Mouse (Mus musculus) lung, adult 18-20 months (tissue): Measurements from ENCODE around the gene Aplp1.

Experiments used
- DNase-seq, 2 experiments: peaks; one replicate each; pipeline ENCODE4 v3.0.0; 2022; ENCODE audit warnings: mixed read lengths in 2 of 2

Aplp1 gene

DNA sequence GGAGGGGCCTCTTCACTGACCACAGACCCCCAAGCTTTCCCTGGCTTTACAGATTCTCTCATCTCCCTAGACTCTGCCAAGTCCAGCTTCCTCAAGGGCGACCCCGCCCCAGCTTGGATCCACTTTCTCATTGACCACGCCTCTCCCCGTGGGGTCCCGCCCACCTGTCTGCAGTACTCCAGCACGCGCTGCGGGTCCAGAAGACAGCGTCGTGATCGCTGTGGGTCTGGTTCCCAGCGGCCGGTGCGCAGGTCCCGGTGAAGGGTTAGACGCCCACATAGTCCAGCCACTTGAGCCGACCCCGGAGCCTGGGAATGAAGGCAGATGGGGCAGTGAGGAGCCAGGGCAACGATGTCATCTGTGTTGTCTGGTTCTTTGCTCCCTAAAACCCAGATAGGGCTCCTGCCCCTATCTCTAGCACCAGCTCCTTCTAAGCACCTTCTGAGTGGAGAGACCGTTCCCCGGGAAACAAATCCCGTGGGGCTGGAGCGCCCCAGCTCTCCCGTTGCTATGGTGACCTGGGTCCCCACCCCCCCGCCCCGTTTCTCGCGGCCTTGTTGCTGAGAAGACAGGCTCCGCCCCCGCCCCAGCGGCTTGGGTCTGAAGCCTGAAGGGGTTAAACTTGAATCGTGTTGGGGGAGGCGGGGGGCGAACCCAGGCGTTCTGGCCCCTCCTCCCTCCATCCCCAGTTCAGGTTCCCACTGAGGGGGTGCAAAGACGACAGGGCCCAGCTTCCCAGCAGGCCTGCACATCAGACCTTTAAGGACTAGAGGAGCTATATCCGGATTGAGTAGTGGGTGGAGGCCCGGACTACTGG is 973 bp downstream of the Aplp1 start:
- peak in 1 of 2 experiments; percentile 30 for DNase-seq

DNA sequence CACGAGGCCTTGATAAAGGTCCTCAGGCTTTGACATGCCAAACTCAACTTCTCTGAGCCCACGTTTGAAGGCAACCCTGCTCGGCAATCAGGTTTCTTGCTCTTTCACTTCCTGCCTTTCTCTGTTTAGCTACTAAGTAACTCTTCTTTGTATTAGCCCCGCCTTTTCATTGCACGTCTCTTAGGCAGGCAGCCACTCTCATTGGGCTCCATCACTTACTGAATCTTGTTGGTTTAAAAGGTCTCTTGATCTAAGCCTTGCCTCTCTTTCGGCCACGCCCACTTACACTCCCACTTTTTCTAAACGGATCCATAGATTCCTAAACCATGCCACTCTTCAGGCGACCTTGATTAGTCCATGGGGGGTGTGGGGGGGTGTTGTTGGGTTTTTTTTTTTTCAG is 1.6 kb downstream of the Aplp1 start:
- DNase-seq, result no peak

- DNase-seq, result peak in 1 of 2 experiments; percentile 19
Observed at GRCm38 (mm10) chr7:30440697-30441096, 4.6 kb downstream of the Aplp1 start.

DNA sequence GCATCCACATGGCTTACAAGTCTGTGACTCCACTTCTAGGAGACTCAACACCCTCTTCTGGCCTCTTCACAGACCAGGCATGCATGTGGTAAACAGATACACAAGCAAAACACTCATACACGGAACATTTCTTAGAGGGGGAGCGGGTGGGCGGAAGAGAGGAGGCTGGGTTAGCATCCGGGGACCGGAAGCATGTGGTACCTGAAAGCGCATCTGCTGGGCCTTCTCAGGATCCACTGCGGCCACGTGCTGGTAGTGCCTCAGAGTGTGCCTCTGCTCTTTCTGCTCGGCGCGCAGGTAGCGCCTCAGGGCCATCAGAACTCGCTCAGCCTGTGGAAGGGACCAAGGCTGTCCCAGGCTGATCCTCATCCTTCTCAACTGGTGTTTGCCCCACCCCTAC is 5.6 kb downstream of the Aplp1 start:
- DNase-seq, result no peak

- DNase-seq, result no peak
Observed at GRCm38 (mm10) chr7:30436879-30437278, 8.5 kb downstream of the Aplp1 start.

- no peak for DNase-seq
Observed at GRCm38 (mm10) chr7:30435156-30435555, 10.2 kb downstream of the Aplp1 start.

- DNase-seq, result no peak
Observed at GRCm38 (mm10) chr7:30434701-30435100, 10.6 kb downstream of the Aplp1 start.

DNA sequence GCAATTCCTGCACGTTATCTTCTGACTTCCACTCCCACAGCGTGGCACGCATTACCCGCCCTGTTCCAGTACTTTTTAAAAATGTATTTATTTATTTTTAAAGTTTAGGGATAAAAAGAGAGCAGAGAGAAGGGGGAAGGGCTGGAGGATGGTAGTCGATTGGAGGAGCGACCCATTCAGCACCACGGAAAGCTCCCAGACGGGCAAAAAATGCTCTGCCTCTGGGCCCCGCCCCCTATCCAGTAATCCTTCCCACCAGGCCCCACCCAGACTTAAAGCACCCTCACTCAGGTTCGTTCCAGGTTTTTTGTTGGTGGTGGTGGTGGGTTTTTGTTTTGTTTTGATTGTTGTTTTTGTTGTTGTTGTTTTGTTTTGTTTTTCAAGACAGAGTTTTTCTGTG is 11.1 kb downstream of the Aplp1 start:
- peak in 1 of 2 experiments; percentile 34 for DNase-seq

- DNase-seq, result peak; percentile 45 to 48
Observed at GRCm38 (mm10) chr7:30431793-30432192, 13.5 kb downstream of the Aplp1 start.

GRCm38 (mm10) chr7:30430191-30430590 is 15.1 kb downstream of the Aplp1 start:
- no peak for DNase-seq

DNA sequence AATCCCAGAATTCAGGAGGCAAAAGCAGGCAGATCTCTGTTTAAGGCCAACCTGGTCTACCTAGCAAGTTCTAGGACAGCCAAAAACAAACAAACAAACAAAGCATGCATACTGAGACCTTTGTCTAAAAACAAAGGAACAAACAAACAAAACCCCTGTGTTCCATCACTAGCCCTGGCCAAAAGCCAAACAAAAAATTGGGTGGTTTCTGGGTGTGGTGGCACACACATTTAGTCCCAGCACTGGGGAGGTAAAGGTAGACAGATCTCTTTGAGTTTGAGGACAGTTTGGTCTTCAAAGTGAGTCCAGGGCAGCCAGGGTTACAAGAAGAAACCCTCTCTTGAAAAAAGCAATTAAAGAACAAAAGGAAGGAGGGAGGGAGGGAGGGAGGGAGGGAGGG is 16.0 kb downstream of the Aplp1 start:
- no peak for DNase-seq

DNA sequence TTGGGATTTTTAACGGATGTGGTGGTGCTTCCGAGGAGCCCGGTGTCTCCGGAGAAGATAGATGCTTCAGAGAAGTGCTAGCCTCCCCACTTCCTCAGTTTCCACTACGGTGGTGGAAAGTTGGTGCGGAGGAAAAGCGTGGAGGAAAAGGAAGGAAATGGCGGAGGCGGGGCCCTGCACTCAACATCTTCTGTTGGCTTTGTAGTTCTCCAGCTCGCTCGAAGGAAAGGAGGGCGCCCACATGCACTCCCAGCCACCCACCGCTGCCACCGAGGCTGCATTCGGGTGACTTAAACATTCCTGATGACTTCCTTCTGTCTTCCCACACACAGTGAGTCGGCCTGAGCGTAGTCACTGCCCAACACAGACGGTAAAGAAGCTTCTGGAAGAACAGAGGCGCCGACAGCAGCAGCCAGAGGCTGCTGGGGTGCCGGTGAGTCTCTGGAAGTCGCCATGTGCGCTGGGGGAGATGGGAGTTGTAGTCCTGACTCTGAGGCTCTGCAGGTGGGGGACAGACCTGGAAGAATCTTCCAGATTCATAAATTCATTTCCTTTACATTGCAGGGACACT is 22.2 kb downstream of the Aplp1 start:
- DNase-seq, result peak; percentile 26 to 62

DNA sequence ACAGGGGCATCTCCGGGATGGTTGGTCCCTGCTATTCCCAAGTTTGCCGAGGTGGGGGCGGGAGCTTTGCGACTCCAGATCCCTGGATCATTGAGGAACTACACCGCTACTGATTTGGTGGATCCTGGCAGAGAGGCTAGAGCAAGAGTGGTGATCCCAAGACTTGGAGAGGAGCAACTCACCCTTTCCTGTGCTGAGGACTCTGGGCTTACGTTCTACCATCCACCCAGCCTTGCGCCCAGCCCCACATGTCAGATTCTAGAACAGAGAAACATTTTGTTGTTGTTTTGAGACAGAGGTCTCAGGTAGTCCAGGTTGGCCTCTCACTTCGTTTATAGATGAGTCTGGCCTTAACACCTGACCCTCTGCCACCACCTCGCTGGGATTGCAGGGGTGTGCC is 22.8 kb downstream of the Aplp1 start:
- no peak for DNase-seq

DNA sequence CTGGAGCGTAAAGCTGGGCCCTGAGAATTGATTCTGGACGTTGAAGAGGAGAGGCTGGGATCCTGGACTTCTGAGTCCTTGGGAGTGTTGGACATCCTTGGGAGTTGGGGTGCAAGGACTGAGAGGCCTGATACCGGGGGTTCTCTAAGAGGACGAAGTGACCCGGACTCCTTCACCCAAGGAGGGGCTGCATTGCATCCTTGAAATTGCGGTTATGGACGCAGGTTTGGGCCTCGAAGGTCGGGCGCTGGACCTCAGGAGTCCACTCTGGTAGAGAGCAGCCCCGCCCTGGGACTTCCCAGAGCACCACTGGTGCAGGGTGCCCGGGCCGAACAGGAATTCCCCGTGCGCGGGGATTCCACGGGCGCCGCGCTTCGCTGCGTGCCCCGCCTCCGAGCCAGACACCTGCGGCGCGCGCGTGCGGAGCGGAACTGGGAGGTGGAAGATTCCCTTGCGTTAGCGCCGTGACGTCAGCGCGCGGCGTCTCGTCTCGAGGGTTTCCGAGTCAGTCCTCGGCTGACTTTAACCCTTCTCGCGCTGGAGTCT is 23.4 kb downstream of the Aplp1 start:
- peak; percentile 89 to 90 for DNase-seq

- peak; percentile 81 to 85 for DNase-seq
Observed at GRCm38 (mm10) chr7:30421175-30421889, 24.0 kb downstream of the Aplp1 start, which contains the start of gene Nfkbid. TSS of gene Nfkbid (plus strand) at chr7:30421732.

GRCm38 (mm10) chr7:30420673-30421072 is 24.7 kb downstream of the Aplp1 start:
- DNase-seq, result no peak

- peak; percentile 43 to 52 for DNase-seq
Observed at GRCm38 (mm10) chr7:30419561-30420499, 25.5 kb downstream of the Aplp1 start, which contains the start of gene Hcst. TSS of gene Hcst (minus strand) at chr7:30419854.

DNA sequence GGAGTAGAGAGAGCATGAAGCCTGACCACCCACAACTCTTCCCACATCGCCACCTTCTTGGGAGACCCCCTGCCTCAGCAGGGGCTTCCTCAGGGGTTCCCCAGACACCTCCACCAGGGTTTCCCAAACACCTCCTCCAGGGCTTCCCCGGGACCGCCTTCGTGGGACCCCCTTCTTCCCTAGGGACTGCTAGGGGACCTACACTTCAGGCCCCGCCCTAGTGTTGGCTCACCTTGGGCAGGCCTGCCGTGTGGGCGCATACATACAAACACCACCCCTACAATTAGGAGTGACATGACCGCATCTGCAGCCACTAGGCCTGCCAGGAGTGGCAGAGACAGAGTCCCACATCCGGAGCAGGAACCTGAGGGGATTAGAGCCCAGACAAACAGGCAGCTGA is 27.5 kb downstream of the Aplp1 start:
- DNase-seq, result no peak

DNA sequence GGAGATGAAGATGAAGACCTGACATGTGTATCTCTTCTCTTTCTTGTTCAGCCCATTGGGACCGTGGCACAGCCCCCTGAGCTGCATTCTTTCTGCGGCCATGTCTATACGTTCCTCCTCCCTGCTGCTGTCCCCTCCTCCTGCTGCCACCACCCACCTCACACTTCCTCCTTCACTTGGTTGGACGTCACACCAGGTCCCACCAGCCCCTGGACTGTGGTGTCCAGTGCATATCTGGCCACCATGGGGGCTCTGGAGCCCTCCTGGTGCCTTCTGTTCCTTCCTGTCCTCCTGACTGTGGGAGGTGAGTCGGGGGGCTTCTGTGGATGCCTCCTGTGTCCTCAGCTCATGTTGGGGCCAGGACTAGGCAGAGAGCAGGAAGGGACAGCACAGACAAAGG is 31.7 kb downstream of the Aplp1 start, which contains the start of gene Tyrobp:
Tyrobp (plus strand) TSS at position 165 of the 400 bp plus-strand sequence.
- peak in 1 of 2 experiments; percentile 56 for DNase-seq

DNA sequence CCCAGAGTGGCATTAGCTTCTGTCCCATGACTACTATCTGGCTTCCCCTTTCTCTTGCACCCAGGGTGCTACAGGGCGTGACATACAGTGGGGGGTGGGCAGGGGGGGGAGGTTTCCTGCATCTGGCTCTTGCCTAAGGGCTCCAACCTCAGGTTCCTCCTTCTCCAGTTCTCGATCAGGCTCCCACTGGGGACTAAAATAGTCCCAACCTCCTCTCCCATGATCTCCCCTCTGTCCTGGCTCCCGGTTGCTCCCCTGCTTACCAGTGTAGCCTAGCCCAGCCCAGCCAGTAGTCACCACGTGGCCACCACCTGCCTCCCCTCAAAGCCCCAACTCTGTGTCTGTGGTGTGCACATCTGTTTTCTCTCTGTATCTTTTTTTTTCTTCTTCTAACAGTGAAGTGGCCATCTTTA is 32.6 kb downstream of the Aplp1 start:
- DNase-seq, result peak in 1 of 2 experiments; percentile 42

- no peak for DNase-seq
Observed at GRCm38 (mm10) chr7:30411023-30411422, 34.3 kb downstream of the Aplp1 start.

- no peak for DNase-seq
Observed at GRCm38 (mm10) chr7:30409789-30410188, 35.5 kb downstream of the Aplp1 start.
